Mouse (Mus musculus): ENCODE results near the gene Cnnm2. TPM values are rescaled to one million over a fixed set of nuclear protein-coding genes. Genes with fewer than 3 reads are reported as not detected.

The Cnnm2 gene
- polyA plus RNA-seq, 1 experiment from 2014 or later, result 1.9 TPM

DNA sequence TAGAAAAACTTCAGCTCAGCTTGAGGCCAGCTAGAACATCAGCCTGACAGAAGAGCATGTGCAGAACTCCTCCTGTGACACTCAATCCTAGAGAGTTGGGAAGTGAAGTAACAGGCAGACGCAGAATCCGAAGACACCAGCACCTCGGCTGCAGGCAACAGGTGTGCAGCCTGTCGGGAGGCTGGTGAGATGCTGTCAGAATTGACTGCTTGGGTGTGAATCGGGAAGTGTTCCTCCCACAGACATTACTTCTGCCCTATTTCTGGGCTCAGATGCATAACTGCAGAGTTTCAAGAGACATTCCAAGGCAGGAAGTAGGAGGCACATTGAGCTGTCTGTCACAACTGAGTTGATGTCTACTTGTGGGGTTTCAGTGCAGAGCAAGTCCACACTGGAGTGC is 72.9 kb downstream of the Cnnm2 start:
- DNase-seq (ENCODE audit: low spot score) (no peak), ATAC-seq (replicated peaks; ENCODE audit: low FRiP score) (no peak)
- Histone ChIP-seq H3K9ac (ENCODE audit: low read depth, low read length) (no peak overlapping the region), H3K4me3 (ENCODE audit: low read depth, low read length) (no peak overlapping the region), H3K4me1 (replicated peaks; ENCODE audit: control insufficient read depth, insufficient read depth, low read length) (no peaks in the 10 kb centered on the region), H3K27ac (ENCODE audit: low read depth, low read length) (no peak overlapping the region), H3K4me2 (no peak overlapping the region), H3K36me3 (ENCODE audit: control insufficient read depth, insufficient read depth, low read length) (no peaks in the 10 kb centered on the region), H3K9me3 (ENCODE audit: control insufficient read depth, low read length) (no peaks in the 10 kb centered on the region), H3K27me3 (replicated peaks; ENCODE audit: control insufficient read depth, insufficient read depth, low read length) (no peaks in the 10 kb centered on the region)
- 76% methylated on average over 5 of the region's 5 CpGs for WGBS

DNA sequence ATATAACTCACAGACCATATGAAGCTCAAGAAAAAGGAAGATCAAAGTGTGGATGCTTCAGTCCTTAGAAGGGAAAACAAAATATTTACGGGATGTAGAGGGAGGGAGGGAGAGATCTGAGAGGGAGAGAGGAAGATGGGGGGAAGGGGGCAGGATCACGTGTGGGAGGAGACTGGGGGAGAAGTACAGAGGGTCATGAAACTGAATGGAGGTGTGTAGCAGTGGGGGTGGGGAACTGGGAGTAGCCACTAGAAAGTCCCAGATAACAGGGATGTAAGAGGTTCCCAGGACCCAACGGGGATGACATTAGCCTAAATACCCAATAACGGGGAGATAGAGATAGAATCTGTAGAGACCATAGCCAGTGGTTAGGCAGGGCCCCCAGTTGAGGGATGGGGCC is 73.9 kb downstream of the Cnnm2 start:
- no peak for ATAC-seq (replicated peaks; ENCODE audit: low FRiP score)
- H3K9me3 ChIP-seq (ENCODE audit: control insufficient read depth, low read length), result no peaks in the 10 kb centered on the region
- no peak overlapping the region for H3K4me2 ChIP-seq
- no peaks in the 10 kb centered on the region for H3K27me3 ChIP-seq (replicated peaks; ENCODE audit: control insufficient read depth, insufficient read depth, low read length)
- DNase-seq (ENCODE audit: low spot score), result no peak
- H3K9ac ChIP-seq (ENCODE audit: low read depth, low read length), result no peak overlapping the region
- no peaks in the 10 kb centered on the region for H3K36me3 ChIP-seq (ENCODE audit: control insufficient read depth, insufficient read depth, low read length)
- H3K27ac ChIP-seq (ENCODE audit: low read depth, low read length), result no peak overlapping the region
- H3K4me1 ChIP-seq (replicated peaks; ENCODE audit: control insufficient read depth, insufficient read depth, low read length), result no peaks in the 10 kb centered on the region
- no peak overlapping the region for H3K4me3 ChIP-seq (ENCODE audit: low read depth, low read length)
- WGBS, result 64% methylated on average over 4 of the region's 4 CpGs

DNA sequence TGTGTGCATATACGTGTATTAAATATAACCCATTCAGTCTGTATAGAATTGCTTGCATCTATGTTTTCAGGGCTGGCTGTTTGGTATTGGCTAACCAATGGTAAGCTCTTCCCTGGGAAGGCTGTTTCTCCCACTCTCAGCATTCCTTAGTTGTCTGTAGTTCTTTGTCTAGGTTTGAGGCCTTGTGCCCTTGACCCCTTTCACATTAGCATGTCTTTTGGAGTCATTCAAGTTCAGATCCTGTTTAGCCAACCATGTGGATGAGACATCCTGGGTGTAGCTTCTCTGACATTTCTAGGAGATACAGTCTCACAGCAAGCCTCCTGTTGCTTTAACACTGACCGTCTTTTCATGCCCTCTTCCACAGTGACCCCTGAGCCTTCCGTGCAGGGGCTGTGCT is 74.7 kb downstream of the Cnnm2 start:
- Histone ChIP-seq H3K4me3 (ENCODE audit: low read depth, low read length) (no peak overlapping the region), H3K27ac (ENCODE audit: low read depth, low read length) (no peak overlapping the region), H3K4me2 (no peak overlapping the region), H3K4me1 (replicated peaks; ENCODE audit: control insufficient read depth, insufficient read depth, low read length) (no peaks in the 10 kb centered on the region), H3K27me3 (replicated peaks; ENCODE audit: control insufficient read depth, insufficient read depth, low read length) (no peaks in the 10 kb centered on the region), H3K9ac (ENCODE audit: low read depth, low read length) (no peak overlapping the region), H3K36me3 (ENCODE audit: control insufficient read depth, insufficient read depth, low read length) (no peaks in the 10 kb centered on the region), H3K9me3 (ENCODE audit: control insufficient read depth, low read length) (no peaks in the 10 kb centered on the region)
- DNase-seq (ENCODE audit: low spot score) (no peak), ATAC-seq (replicated peaks; ENCODE audit: low FRiP score) (no peak)
- WGBS, result 80% methylated on average over 3 of the region's 3 CpGs

DNA sequence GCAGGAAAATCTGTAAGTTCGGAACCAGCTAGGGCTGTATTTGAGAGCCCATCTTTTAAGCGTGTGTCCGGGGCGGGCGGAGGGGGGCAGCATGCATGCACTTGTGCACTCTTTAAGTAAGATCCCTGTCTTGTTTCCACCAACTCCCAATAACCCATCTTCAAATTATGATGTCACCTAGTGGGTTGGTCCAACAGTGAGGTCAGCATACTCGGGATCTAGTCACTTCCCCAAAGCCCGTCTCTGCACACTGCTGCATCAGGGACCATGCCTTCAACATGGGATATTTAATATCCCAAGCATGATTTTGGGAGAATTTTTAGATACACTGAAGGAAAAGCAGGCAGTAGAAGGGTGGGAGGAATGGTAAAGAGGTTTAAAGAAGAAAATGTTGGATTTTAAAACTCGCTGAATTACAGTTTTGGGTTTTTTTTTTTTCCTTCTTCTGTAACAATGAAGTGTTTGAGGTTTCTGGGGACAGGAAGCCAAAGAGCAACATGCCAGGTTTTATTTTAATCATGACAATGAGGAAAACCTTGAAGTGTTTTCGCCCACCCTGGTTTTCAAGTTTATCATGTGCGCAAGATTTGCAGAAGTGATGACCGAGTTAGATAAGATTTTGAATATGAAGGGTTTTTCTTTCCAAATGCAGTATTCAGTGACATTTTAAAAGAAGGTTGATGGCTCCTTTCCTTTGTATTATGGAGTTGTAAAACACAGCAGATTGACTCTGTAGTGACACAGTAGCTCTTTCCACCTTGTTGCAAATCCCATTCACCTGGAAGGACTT is 76.1 kb downstream of the Cnnm2 start:
- no peak overlapping the region for H3K4me3 ChIP-seq (ENCODE audit: low read depth, low read length)

DNA sequence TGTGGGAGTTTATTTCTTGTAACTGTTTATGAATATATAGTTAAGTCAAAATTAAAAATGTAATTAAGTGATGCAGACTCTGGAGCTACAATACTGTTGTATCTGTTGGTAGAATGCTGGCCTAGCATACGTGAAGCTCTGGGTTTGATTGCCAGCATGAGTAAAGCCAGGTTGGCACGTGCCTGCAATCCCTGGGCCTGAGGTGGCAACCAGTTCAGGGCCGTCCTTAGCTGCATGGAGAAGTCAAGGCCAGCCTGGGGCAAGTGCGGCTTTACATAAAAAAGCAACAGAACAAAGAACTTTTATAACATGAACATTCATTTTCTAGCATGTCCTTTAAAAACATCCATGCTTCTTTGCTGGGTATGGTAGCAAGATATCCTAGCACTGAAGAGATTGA is 79.6 kb downstream of the Cnnm2 start:
- Histone ChIP-seq H3K9me3 (ENCODE audit: control insufficient read depth, low read length) (no peaks in the 10 kb centered on the region), H3K4me1 (replicated peaks; ENCODE audit: control insufficient read depth, insufficient read depth, low read length) (peaks cover 2% of the 10 kb centered on the region), H3K4me3 (ENCODE audit: low read depth, low read length) (no peak overlapping the region), H3K9ac (ENCODE audit: low read depth, low read length) (no peak overlapping the region), H3K27me3 (replicated peaks; ENCODE audit: control insufficient read depth, insufficient read depth, low read length) (no peaks in the 10 kb centered on the region), H3K36me3 (ENCODE audit: control insufficient read depth, insufficient read depth, low read length) (no peaks in the 10 kb centered on the region), H3K27ac (ENCODE audit: low read depth, low read length) (no peak overlapping the region), H3K4me2 (no peak overlapping the region)
- 82% methylated on average over 4 of the region's 4 CpGs for WGBS
- ATAC-seq (replicated peaks; ENCODE audit: low FRiP score) (no peak), DNase-seq (ENCODE audit: low spot score) (no peak)

More for the DNA sequence above, 76.1 kb downstream of the Cnnm2 start:
- DNase-seq (ENCODE audit: low spot score) (no peak), ATAC-seq (replicated peaks; ENCODE audit: low FRiP score) (no peak)
- H3K4me1 ChIP-seq (replicated peaks; ENCODE audit: control insufficient read depth, insufficient read depth, low read length), result no peaks in the 10 kb centered on the region
- no peaks in the 10 kb centered on the region for H3K27me3 ChIP-seq (replicated peaks; ENCODE audit: control insufficient read depth, insufficient read depth, low read length)
- no peak overlapping the region for H3K9ac ChIP-seq (ENCODE audit: low read depth, low read length)
- no peak overlapping the region for H3K27ac ChIP-seq (ENCODE audit: low read depth, low read length)
- no peak overlapping the region for H3K4me2 ChIP-seq
- WGBS, result 78% methylated on average over 11 of the region's 11 CpGs
- H3K36me3 ChIP-seq (ENCODE audit: control insufficient read depth, insufficient read depth, low read length), result no peaks in the 10 kb centered on the region
- H3K9me3 ChIP-seq (ENCODE audit: control insufficient read depth, low read length), result no peaks in the 10 kb centered on the region

DNA sequence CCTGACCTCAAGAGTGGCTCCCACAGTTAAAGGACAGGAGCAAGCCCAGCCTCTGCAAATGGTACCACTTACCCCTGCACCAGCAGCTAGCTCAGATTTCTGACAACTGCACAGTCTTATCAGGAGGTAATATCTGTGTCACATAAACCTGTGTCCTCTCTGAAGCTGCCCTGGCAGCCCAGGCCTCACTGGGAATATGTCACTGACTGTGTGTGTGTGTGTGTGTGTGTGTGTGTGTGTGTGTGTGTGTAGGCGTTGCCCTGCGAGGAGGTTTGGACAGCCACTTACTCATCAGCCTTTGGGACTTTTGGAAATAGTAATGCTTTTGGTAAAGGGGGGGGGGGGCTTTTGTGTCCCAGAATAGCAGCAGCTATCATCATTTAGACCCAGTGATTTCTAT is 81.6 kb downstream of the Cnnm2 start:
- H3K9me3 ChIP-seq (ENCODE audit: control insufficient read depth, low read length), result no peaks in the 10 kb centered on the region
- ATAC-seq (replicated peaks; ENCODE audit: low FRiP score) (no peak), DNase-seq (ENCODE audit: low spot score) (no peak)
- H3K27ac ChIP-seq (ENCODE audit: low read depth, low read length), result no peak overlapping the region
- peaks cover 17% of the 10 kb centered on the region for H3K4me1 ChIP-seq (replicated peaks; ENCODE audit: control insufficient read depth, insufficient read depth, low read length)
- no peak overlapping the region for H3K4me3 ChIP-seq (ENCODE audit: low read depth, low read length)
- H3K4me2 ChIP-seq, result no peak overlapping the region
- H3K9ac ChIP-seq (ENCODE audit: low read depth, low read length), result no peak overlapping the region
- H3K36me3 ChIP-seq (ENCODE audit: control insufficient read depth, insufficient read depth, low read length), result no peaks in the 10 kb centered on the region
- 75% methylated on average over 2 of the region's 2 CpGs for WGBS
- H3K27me3 ChIP-seq (replicated peaks; ENCODE audit: control insufficient read depth, insufficient read depth, low read length), result no peaks in the 10 kb centered on the region

DNA sequence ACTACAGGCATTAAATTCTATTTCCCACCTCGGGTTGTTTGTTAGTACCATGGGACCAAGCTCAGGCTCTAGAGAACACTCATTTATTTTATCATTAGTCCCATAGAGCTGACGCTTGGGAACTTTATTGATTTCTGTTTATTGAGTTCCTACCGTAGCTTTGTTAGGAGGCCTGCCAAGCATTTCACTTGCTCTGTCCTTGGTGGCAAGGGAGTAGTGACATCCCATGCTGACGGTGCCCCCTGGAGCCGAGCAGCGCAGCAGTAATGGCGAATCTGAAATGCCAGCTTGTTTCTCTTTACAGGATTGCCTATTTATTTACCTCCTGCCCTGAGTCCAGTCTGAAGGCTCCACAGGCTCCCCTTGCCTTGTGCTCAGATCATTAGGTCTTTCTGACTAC is 84.7 kb downstream of the Cnnm2 start:
- DNase-seq (ENCODE audit: low spot score) (no peak), ATAC-seq (replicated peaks; ENCODE audit: low FRiP score) (no peak)
- Histone ChIP-seq H3K36me3 (ENCODE audit: control insufficient read depth, insufficient read depth, low read length) (no peaks in the 10 kb centered on the region), H3K4me2 (no peak overlapping the region), H3K4me3 (ENCODE audit: low read depth, low read length) (no peak overlapping the region), H3K9me3 (ENCODE audit: control insufficient read depth, low read length) (no peaks in the 10 kb centered on the region), H3K27me3 (replicated peaks; ENCODE audit: control insufficient read depth, insufficient read depth, low read length) (no peaks in the 10 kb centered on the region), H3K4me1 (replicated peaks; ENCODE audit: control insufficient read depth, insufficient read depth, low read length) (peaks cover 40% of the 10 kb centered on the region), H3K9ac (ENCODE audit: low read depth, low read length) (0 out of 2 replicates have a peak overlapping the region, but pooled peaks have one; percentile 2), H3K27ac (ENCODE audit: low read depth, low read length) (peak overlapping the region; percentile 82)
- WGBS, result 85% methylated on average over 7 of the region's 7 CpGs

DNA sequence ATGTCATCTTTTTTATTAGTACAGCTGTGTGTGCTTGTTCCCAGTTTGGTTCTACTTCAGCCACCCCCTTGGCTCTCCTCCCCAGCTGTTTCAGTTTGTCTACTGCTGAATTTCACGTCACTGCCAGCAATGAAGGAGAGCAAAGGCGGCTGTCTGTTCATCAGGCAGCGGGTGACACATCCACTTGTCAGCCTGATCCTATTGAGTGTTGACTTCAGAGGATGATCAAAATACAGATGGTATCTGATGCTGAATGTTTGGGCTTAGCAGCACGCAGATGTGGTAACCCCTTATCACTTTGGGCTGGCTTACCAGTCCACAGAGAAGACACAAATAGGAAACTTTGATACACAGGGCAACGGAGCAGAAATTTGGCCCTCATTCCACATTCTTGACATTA is 85.1 kb downstream of the Cnnm2 start:
- Histone ChIP-seq H3K27me3 (replicated peaks; ENCODE audit: control insufficient read depth, insufficient read depth, low read length) (no peaks in the 10 kb centered on the region), H3K9ac (ENCODE audit: low read depth, low read length) (0 out of 2 replicates have a peak overlapping the region, but pooled peaks have one; percentile 2), H3K27ac (ENCODE audit: low read depth, low read length) (peak overlapping the region; percentile 82), H3K9me3 (ENCODE audit: control insufficient read depth, low read length) (no peaks in the 10 kb centered on the region), H3K4me3 (ENCODE audit: low read depth, low read length) (no peak overlapping the region), H3K4me2 (peak overlapping the region; percentile 19; the same call in 1 of the 2 replicates), H3K4me1 (replicated peaks; ENCODE audit: control insufficient read depth, insufficient read depth, low read length) (peaks cover 40% of the 10 kb centered on the region), H3K36me3 (ENCODE audit: control insufficient read depth, insufficient read depth, low read length) (no peaks in the 10 kb centered on the region)
- DNase-seq (ENCODE audit: low spot score) (no peak), ATAC-seq (replicated peaks; ENCODE audit: low FRiP score) (peak; percentile 35)
- 52% methylated on average over 5 of the region's 5 CpGs for WGBS
